Mouse (Mus musculus): ENCODE measurements around the gene Enpp4. TPM values are rescaled to one million over a fixed set of nuclear protein-coding genes. Genes with fewer than 3 reads are reported as not detected.

Gene Enpp4
- polyA plus RNA-seq, 1 experiment from 2014 or later: 5.4 TPM

DNA sequence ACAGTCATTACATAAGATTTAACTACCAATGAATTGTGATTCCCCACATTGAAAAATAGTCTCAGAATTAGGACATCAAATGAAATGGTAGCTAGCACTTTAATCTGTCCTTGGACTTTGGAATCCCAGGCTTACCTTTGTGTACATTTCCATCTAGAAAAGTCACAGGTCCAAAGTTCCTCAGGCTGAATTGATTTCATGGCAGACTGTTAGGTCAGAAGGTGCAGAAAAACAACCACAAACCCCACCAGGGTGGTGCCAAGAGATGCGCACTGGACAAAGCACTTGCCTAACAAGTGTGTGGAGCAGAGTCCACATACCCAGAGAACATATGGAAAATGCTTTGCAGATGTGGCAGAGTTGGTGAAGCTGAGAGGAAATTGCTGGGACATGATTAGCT lies 48.5 kb downstream of the Enpp4 start:
- no peak overlapping the region for H3K4me3 ChIP-seq (ENCODE audit: low read length)
- no peaks in the 10 kb centered on the region for H3K4me1 ChIP-seq (ENCODE audit: control insufficient read depth, insufficient read depth, low read length)
- no peaks in the 10 kb centered on the region for H3K36me3 ChIP-seq (ENCODE audit: control insufficient read depth, insufficient read depth, low read length)
- H3K9ac ChIP-seq (ENCODE audit: low read depth, low read length): no peak overlapping the region
- no peak for ATAC-seq (ENCODE audit: low FRiP score, low TSS enrichment)
- H3K27me3 ChIP-seq (ENCODE audit: control insufficient read depth, insufficient read depth, low read length): no peaks in the 10 kb centered on the region
- no peak overlapping the region for H3K4me2 ChIP-seq (replicated peaks; ENCODE audit: low read depth, low read length)
- no peak overlapping the region for H3K27ac ChIP-seq (ENCODE audit: low read depth, low read length)
- WGBS: 82% methylated on average over 1 of the region's 1 CpGs
- H3K9me3 ChIP-seq (ENCODE audit: control insufficient read depth, low read length): no peaks in the 10 kb centered on the region

DNA sequence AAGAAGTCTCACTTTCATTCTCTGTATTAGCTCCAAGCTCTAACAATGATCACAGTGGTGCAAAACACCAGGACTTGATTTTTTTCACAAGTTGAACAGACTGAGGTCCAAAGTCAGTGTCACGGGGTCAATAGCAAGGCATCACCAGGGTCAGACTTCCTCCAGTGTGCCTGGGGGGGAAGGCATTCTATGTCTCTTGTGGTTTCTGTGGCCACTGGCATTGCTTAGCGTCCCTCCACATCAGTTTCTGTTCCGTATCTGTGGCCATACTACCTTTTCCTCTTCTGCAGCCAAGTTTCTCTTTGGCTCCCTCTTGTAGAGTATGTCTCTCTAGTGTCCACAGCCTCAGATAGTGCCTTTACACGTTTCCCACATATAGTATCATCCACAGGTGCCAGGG lies 52.2 kb downstream of the Enpp4 start:
- ATAC-seq (ENCODE audit: low FRiP score, low TSS enrichment): no peak
- 79% methylated on average over 4 of the region's 4 CpGs for WGBS
- Histone ChIP-seq H3K4me2 (replicated peaks; ENCODE audit: low read depth, low read length) (no peak overlapping the region), H3K27ac (ENCODE audit: low read depth, low read length) (no peak overlapping the region), H3K9ac (ENCODE audit: low read depth, low read length) (no peak overlapping the region), H3K4me1 (ENCODE audit: control insufficient read depth, insufficient read depth, low read length) (no peaks in the 10 kb centered on the region), H3K4me3 (ENCODE audit: low read length) (no peak overlapping the region), H3K36me3 (ENCODE audit: control insufficient read depth, insufficient read depth, low read length) (no peaks in the 10 kb centered on the region), H3K9me3 (ENCODE audit: control insufficient read depth, low read length) (no peaks in the 10 kb centered on the region), H3K27me3 (ENCODE audit: control insufficient read depth, insufficient read depth, low read length) (no peaks in the 10 kb centered on the region)

Other genes starting within 250 kb of the Enpp4 start
- 11.8 and 12.5 TPM in 2 replicates for gene Enpp5, start 27.0 kb downstream of the Enpp4 start, polyA plus RNA-seq (2014; fragmentation: Nextera tagmentation; extraction: Ambion mirVana)
- 1.9 and 5.5 TPM in 2 replicates for gene Clic5, start 82.8 kb upstream of the Enpp4 start, polyA plus RNA-seq (2014; fragmentation: Nextera tagmentation; extraction: Ambion mirVana)